Mouse (Mus musculus) urinary bladder, adult 2 months (tissue): ENCODE measurements around the gene Zfp949. TPM values are rescaled to one million over a fixed set of nuclear protein-coding genes. Genes with fewer than 3 reads are reported as not detected.

Source experiments
- DNase-seq: peaks from one replicate; pipeline ENCODE4 v3.0.0; 2022; ENCODE audit warnings: low spot score
- polyA plus RNA-seq: library from polyadenylated mRNA; depleted of rRNA; stranded (reverse); fragments of >200 nt; gene quantifications from 2 replicates; pipeline ENCODE4 v1.2.3, GENCODE M21; 2012; rRNA removed

Zfp949 gene
- 9.7 and 10.3 TPM in 2 replicates for polyA plus RNA-seq

DNA sequence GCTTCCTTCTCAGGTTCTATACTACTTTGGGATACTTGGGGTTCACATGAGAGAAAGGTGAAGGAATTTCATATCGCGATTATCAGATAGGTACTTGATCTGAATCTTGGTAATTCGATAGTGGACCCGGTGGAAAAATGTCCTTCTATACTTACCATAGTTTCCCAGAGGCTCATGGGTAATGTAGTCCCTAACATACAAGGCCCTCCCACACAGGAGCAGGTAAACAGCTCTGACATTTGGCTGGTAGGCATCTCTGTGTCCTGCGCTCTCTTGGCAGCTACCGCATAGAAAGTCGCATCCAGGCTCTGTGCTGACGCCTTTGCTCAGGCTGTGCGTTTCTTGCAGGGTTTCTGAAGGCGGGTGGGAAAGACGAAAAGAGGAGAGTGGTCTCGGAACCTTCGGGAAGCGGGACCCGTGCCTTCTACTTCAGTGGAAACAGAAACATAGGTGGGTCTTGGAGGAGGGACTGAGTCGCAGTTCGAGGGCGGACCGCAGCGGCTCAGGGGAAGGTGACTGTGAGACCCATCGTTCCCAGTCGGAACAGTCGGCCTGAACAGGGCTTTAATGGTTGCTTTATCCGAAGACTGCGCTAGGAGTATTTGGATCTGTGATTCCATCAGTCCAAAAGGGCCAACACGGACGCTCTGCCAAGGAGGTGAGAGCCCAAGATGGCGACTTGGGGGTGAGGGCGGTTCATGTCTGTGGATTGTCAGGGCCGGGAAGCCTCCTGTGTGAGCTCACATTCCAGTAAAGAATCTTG, at the start of gene Zfp949:
Zfp949 (plus strand) TSS at position 170 of the 763 bp plus-strand sequence.
- peak; percentile 42 for DNase-seq

DNA sequence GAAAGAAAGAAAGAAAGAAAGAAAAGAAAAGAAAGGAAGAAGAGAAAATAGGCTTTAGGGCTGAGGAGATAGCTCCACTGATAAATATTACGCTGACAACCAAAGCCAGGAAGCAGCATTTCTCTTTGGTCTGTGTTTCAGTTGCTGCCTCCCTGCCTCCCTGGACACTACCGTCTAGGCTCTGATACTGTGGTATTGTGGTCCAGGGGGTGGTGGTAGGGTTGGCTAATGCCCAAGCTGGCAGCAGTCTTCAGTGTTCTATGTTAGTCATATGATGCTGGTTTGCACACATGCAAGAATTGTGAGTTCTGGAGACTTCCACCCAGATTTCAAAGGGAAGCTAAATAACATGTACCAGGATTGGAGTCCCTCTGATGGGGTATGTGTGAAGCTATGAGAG, 47.7 kb upstream of the Zfp949 start:
- no peak for DNase-seq

DNA sequence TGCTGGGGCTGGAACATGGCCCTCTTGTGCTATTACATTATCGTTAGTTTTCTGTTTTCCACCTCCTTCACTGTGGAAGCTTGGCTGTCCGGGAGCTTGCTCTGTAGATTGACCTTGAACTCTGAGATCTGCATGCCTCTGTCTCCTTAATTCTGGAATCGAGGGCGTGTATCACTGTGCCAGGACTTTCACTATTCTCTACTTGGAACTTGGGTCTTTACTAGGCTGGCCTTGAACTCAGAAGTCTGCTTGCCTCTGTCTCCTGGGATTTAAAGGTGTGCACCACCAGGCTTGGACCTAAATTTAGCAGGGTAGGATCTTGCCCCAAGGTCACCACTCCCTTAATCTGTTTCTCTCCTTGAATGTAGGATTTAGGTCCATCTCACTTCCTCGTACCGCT, 46.0 kb upstream of the Zfp949 start:
- DNase-seq: no peak

DNA sequence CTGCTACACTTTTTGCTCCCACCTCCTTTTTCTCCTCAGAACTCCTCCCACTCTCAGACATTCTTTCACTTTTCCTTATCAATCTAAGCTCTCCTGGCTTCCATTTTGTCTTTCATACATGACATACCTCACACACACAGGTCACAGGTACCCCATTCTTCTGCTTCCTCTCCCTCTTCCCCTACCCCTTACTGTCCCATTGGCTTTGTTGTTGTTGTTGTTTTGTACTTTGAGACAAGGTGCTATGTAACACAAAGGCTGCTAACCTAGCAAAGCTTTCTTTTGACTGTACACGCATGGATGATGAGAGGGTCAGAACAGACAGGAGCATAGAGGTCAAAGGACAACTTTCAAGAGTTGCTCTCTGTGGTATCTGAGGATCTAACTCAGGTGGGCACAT, 32.3 kb upstream of the Zfp949 start:
- DNase-seq: no peak

DNA sequence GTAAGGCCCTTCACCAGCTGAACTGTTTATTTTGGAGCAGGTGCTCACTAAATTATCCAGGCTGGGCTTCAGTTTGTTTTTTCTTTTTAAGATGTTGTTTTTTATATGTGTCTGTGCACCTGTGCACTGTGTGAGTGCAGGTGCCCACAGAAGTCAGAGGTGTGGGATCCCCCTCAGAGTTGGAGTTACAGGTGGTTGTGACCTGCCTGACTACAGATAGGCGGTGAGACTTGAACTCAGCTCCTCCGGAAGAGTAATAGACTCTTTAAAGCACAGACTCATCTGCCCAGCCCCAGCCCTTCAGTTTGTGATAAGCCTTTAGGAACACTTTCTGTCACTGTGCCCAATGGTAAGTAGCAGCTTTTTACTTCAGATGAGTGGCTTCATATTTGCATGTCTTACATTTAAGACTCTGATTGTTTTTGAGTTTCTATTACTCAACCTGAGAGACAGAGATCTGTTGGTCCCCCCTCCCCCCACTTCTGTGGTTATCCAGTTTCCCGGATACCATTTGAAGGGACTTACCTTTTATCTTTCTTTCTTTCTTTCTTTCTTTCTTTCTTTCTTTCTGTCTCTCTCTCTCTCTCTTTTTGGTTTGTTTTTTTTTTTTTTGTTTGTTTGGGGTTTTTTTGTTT, 31.3 kb upstream of the Zfp949 start:
- no peak for DNase-seq

DNA sequence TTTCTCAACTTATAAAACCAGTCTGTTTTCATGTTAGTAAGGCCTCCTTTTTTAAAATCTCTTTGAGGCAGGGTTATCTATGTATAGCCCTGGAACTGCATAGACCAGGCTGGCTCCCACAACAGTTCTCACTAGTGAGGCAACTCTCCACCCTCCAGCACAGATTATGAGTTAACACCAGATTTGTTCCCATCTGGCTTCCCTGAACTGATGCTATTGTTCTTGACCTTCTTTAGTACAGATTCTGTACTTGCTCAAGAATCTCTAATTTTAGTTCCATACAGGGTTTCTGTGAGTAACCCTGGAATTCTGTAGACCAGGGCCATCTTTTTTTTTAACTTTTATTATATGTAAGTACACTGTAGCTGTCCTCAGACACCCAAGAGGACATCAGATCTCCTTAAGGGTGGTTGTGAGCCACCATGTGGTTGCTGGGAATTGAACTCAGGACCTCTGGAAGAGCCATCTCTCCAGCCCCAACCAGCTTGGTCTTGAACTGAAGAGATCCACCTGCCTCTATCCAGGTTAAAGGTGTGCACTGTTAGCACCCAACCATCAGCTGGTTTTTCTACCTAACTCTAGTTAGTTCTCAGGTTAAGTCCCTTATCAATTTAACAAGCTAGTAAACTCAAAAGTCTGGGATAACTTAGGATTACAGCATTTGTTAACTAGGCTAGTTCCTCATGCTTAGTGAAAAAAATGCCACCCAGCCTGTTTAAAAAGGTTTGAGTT, 28.3 kb upstream of the Zfp949 start:
- DNase-seq: no peak

DNA sequence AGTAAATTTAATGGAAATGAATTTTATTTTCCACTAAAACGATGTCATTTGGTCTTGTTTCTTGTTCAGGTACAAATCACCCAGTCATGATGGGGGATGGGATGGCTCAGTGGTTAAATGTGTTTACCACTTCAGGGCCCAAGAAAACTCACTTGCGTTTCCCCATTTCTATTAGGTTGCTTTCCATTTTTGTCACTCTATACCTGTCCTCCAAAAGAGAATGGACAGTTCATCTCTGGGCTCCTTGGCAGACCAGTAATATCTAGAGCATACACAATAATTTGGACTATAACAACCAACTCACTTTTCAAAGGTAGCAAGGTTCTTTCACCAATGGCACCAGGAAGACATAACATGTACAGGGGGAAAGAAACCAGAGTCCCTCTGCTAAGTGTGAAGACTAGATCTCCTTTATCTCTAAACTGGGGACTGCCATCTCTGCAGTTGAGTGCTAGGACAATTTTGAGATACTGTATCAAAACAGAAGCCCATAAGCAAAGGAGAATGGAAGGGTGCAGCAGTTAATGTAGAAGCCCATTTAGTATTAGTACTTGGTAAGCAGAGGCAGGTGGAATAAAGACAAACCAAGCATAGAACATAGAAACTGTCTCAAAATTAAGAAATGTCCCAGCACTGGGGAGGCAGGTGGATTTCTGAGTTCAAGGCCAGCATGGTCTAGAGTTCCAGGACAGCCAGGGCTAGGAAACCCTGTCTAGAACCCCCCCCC, 27.5 kb upstream of the Zfp949 start:
- DNase-seq: no peak

DNA sequence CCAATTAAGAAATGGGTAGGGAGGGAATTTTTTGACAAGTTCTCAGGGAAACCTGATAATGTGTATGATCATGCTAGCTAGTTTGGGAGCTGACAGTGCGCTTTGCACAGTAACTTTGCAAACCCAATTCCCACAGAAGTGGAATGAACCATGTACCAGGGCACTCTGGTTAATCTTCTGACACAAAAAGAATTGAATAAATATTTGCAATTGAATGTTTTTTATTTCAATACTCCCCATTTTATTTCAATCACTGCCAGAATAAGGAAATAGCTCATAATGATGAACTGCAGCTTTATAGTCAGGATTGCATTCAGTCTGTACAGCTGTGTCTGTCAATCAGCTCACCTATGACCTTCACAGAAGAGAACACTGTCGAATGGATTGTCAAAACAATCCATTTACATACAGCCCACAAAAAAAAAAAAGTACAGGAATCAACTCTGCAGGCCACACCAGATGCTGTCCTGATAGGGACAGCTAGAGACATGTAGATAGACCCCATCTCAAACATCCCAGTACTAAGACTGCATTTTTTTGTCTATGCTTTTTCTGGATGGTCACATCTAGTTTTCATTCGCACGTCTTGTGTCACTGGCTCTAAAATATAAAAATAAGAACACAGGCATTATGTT, 26.9 kb upstream of the Zfp949 start:
- no peak for DNase-seq

DNA sequence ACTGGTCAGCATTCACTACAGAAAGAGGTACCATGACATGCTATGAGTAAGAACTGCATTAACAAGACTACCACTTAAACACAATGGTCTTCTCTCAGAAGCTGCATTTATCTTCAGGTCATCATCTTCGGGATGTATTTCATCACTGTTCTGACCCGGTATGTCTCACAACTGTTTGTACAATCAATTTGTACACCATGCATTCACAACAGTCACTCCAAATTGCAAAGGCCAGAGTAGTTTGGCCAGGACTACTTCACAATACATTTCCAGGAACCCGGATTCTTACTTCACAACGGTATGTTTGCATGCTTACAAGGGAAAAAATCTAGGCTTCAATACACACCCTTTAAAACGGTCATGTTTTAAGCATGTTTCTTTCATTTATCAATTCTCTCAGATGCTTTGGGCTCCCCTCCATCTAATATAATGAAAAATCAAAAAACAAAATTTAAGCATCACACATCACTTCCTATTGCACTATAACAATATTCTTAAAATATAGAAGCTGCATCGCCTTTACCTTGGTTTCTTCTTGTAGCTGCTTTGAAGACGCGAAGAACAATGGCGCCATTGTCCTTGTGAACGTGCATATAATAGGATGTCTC, 25.8 kb upstream of the Zfp949 start:
- DNase-seq: no peak

DNA sequence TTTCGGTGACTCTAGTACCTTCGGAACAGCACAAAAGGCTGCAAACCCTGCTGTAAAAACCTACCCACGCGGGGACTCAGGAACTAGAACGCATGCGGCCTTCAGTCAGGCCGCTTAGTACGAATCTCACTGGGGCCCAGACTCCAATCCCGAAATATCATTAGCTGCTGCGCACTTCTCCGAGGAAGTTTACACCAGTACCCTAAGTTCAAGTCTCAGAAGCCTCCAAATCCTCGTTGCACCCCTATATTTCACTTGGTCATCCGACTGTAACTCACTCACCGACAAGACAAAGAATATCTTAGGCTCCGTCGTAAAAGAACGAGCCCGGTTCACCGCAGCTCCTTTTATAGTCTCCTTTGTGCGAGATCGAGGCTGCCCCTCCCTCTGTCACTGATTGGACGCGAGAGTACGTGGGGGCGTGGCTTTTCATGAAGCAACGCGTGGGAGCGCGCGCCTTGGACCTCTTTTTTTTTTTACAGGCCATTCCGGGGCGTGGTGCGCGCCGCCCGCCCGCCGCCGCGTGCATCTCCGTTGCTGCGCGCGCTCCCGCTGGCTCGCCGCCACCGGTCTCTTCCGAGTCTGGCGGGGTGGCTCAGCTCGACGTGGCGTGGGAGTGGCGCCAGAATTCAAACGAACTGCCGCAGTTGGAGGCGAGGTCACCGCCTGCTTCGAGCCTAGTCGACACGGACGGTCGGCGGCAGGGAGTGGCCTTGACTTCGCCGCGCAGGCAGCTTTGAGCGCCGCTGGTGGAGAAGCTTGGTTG, 25.1 kb upstream of the Zfp949 start:
- DNase-seq: peak; percentile 86

DNA sequence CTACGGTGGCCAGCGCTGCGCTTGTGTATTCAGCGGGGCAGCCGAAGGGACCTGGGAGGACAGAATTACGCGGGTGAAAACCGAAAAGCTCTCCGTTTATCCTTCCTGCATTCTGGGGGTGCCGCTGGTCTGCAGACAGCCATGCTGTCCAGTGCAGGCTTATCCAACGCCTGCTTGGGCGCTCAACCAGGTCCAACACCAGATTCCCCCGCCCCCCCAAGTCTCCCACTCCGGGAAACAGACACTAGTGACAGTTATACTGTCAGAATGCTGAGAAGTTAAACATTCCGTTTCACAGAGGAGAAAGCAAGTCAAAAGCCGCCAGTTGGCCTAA, 24.5 kb upstream of the Zfp949 start:
- no peak for DNase-seq

DNA sequence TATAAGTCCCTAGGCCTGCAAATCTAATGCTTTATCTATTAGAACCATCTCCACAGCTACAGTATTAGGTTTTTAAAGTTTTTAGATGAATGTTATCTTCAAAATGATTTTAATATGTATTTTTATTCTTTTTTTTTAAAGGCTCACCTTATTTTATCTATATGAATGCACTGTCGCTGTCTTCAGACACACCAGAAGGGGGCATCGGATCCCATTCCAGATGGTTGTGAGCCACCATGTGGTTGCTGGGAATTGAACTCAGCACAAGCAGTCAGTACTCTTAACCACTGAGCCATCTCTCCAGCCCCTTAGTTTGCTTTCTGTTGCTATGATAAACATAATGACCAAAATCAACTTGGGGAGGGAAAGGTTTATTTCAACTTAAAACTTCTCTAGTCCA, 23.5 kb upstream of the Zfp949 start:
- DNase-seq: no peak

DNA sequence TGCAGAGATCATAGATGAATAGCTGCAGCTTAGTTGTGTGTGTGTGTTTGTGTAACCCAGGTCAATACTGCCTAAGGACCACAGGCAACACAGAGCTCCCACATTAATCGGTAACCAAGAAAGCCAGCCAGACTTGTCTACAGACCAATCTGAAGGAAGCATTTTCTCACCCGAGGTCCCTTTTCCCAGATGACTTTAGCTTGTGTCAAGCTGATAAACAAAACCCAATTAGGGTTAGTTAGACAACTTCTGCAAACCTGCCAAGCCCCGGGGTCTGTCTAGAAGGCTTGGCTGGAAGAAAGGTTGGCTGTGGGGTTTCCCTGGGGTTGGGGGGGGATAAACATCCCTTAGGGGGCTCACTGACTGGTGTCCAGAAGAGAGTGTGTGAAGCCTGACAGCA, 23.0 kb upstream of the Zfp949 start:
- DNase-seq: no peak

DNA sequence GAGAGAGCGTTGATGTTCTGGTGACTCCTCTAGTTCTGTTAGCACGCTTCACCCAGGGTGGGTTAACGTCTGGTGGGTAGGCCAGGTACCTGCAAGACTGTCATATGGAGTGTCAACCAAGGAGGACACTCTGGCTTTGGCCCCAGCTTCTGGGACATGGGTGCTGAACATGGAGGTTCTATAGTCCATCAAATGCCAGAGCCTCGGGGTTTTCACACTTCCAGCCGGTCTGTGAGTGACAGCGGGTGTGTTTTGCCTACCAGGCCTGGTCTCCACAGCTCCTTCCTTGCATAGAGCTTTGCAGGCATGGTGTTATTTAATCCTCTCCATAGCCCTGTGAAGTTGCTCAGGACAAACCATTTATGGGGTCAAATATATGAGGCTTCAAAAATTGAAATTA, 22.5 kb upstream of the Zfp949 start:
- DNase-seq: no peak

DNA sequence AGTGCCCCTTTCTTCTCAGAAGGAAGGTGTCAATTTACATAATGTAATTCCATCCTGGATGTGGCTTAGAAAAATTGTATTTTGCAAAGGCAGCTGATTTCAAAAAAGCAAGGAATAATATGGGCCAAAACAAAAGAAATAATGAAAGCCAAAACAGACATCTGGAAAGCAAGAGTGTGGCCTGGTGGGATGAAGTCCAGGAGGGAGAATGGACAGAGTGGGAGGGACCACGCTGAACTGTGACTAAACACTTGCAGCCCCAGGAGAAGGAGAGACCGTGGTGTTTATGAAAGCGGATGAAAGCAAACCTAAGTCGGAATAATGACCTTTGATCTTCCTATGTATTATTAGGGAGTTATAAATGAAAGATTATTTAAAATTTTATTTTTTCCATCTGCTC, 19.9 kb upstream of the Zfp949 start:
- DNase-seq: no peak

DNA sequence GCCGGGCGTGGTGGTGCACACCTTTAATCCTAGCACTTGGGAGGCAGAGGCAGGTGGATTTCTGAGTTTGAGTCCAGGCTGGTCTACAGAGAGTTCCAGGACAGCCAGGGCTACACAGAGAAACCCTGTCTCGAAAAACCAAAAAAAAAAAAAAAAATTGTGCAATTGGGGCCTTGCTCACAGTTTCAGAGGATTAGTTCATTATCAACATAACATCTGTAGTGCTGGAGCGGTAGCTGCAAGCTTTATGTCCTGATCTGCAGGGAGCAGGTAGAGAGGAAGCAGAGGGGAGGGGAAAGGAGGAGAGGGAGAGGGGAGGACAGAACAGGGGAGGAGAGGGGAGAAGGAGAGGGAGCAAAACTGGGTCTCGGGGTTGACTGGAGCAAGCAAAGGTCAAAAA, 19.1 kb upstream of the Zfp949 start:
- DNase-seq: no peak

DNA sequence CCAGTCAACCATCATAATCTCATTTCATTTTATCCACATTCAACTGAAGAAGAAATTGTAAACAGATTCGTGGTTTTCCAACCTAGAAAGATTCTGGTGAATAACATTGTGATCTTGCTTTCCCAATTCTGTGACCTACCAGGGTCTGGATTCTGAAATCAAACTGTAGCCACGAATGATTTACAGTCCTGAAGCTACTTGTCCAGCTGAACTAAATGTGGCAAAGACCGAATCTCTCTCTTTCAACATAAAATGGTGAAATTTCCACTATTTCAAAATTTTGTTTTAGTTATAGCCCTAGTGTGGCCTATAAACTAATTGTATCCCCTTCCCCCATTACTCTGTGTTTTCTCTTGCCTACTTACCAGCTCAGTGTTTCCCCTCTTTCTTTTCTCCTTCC, 18.2 kb upstream of the Zfp949 start:
- no peak for DNase-seq

DNA sequence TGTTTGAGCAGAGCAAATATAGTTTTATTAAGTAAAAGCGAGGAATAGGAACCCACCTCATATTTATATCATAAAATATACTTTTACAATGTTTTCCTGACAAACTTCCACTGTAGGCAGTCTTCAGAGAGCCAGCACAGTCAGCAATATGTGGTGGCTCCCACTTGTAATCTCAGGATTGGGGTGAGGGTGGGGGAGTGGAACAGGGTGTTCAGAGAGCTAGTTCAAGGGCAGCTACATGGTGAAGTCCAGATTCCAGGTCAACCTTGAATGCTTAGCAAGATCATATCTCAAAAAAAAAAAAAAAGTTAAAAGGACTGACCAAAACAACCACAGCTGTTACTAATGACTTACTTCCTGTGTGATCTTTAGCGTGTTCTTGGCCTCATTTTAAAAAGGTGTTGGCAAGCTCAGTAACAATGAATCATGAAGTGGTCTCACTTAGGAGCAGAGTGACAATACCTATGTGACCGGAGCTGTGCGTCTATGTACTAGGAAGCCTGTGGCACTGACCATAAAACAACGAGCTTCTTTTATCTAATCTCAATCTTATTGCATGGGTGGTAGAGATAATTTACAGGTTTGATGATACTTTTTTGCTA, 17.7 kb upstream of the Zfp949 start:
- no peak for DNase-seq

DNA sequence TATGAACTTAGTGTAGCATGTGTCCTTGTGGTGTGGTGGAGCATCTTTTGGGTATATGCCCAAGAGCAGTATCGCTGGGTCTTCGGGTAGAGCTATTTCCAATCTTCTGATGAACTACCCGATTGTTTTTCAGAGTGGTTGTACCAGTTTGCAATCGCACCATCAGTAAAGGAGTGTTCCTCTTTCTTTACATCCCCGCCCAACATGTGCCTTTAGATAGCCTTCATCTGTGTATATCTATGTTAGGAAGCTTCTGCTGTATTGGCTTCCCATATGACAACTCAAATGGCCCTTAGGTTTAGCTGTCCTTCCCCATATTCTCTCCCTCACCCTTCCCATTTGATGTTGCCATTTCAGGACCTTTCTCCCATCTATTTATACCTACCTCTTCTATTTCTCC, 13.7 kb upstream of the Zfp949 start:
- no peak for DNase-seq

DNA sequence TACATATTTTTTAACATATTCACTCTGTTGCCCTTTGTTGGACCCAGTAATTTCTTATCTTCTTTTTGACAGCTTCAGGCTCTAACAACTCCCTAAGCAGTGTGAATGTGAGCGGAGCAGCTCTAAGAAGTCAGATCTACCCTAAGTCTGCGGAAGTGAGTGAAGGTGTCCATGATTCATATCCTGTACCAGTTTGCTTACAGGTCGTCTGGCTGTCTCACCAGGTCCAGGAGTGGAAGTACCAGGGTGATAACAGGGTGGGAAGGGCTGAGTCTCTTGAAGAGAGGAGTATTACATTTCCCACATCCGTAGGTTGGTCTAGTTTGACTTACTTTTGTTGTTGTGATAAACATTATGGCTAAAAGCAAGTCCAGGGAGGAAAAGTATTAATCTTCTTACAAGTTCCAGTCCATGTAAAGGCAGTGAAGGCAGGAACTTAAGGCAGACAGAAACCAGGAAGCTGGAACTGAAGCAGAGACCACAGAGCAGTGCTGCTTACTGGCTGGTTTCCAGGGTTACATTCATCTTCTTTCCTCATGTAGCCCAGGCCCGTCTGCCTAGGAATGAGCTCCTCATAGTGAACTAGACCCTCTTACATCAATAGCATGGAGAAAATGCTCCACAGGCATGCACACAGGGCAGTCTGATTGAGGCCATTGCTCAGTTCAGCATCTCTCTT, 8.1 kb upstream of the Zfp949 start:
- no peak for DNase-seq
